Mouse (Mus musculus) left cerebral cortex, adult 6 months (tissue): ENCODE measurements around the gene 4921536K21Rik. TPM values are rescaled to one million over a fixed set of nuclear protein-coding genes. Genes with fewer than 3 reads are reported as not detected.

Experiments used
- long read RNA-seq, 2 experiments: library from polyadenylated mRNA; unstranded; transcript quantifications; one replicate each; pipeline ENCODE4 v2.0.0; 2019 to 2020
- polyA plus RNA-seq: library from polyadenylated mRNA; unstranded; fragments of <200 nt; fragmentation: Nextera tagmentation; gene quantifications from 2 replicates; pipeline ENCODE4 v1.2.3, GENCODE M21; 2021

Gene 4921536K21Rik
- 0.20 and 0.23 TPM in 2 replicates for polyA plus RNA-seq
- long read RNA-seq, experiment 1, partial matches to known transcripts, result 0 of 2 reads
- long read RNA-seq, experiment 1, other reads (novel, unspliced or antisense), result 1 of 2 reads
- long read RNA-seq, experiment 2, result 0 reads

GRCm38 (mm10) chr11:3894406-3895281 lies at the start of gene 4921536K21Rik, which contains the start of gene Dusp18:
TSS of gene 4921536K21Rik (minus strand) at chr11:3895098.
TSS of gene Dusp18 (plus strand) at chr11:3895240.

GRCm38 (mm10) chr11:3931511-3932211 lies 36.8 kb upstream of the 4921536K21Rik start, which contains the start of gene Tcn2:
TSS of gene Tcn2 (minus strand) at chr11:3932159.

GRCm38 (mm10) chr11:3914109-3914840 lies 19.4 kb upstream of the 4921536K21Rik start, which contains the start of gene Slc35e4:
TSS of gene Slc35e4 (minus strand) at chr11:3914664.

GRCm38 (mm10) chr11:3863454-3864112 lies 31.3 kb downstream of the 4921536K21Rik start, which contains the start of gene Osbp2:
TSS of gene Osbp2 (minus strand) at chr11:3863903.

Other genes starting within 250 kb of the 4921536K21Rik start
- gene Morc2a, start 245.9 kb downstream of the 4921536K21Rik start, polyA plus RNA-seq, result 3.9 and 5.5 TPM in 2 replicates
- gene Osbp2, start 31.2 kb downstream of the 4921536K21Rik start, polyA plus RNA-seq, result 14.4 and 32.5 TPM in 2 replicates
- gene Dusp18, start 142 bp upstream of the 4921536K21Rik start, polyA plus RNA-seq, result 11.0 and 15.8 TPM in 2 replicates
- gene Slc35e4, start 19.6 kb upstream of the 4921536K21Rik start, polyA plus RNA-seq, result 11.6 and 15.8 TPM in 2 replicates
- gene Tcn2, start 37.1 kb upstream of the 4921536K21Rik start, polyA plus RNA-seq, result 19.9 and 22.1 TPM in 2 replicates
- gene Pes1, start 68.9 kb upstream of the 4921536K21Rik start, polyA plus RNA-seq, result 28.6 and 30.3 TPM in 2 replicates
- not detected in 2 replicates for gene 4930556J24Rik, start 81.7 kb upstream of the 4921536K21Rik start, polyA plus RNA-seq
- gene Gal3st1, start 88.5 kb upstream of the 4921536K21Rik start, polyA plus RNA-seq, result 5.3 and 11.0 TPM in 2 replicates
- gene Sec14l4, start 136.4 kb upstream of the 4921536K21Rik start, polyA plus RNA-seq, result 0.27 and 0.38 TPM in 2 replicates
- 0.45 and 1.1 TPM in 2 replicates for gene Sec14l3, start 169.7 kb upstream of the 4921536K21Rik start, polyA plus RNA-seq
- gene Mtfp1, start 200.3 kb upstream of the 4921536K21Rik start, polyA plus RNA-seq, result 119 and 156 TPM in 2 replicates
- gene Sec14l2, start 228.3 kb upstream of the 4921536K21Rik start, polyA plus RNA-seq, result 3.3 and 3.9 TPM in 2 replicates
- 6.3 and 29.1 TPM in 2 replicates for gene Rnf215, start 240.1 kb upstream of the 4921536K21Rik start, polyA plus RNA-seq